Mouse (Mus musculus) lung, postnatal 36 days (tissue): ENCODE measurements at regions not wholly inside any gene's neighbourhood (a gene's known extent, or its start where the extent isn't known, plus 50 kb on each side); places are given as distances from the start of the nearest gene placed in this dataset.
A peak's percentile ranks its signal among the peaks of the same experiment; 100 is the strongest.

Experiments
- DNase-seq: peaks from one replicate; pipeline ENCODE4 v3.0.0; 2022; ENCODE audit warnings: mixed read lengths

DNA sequence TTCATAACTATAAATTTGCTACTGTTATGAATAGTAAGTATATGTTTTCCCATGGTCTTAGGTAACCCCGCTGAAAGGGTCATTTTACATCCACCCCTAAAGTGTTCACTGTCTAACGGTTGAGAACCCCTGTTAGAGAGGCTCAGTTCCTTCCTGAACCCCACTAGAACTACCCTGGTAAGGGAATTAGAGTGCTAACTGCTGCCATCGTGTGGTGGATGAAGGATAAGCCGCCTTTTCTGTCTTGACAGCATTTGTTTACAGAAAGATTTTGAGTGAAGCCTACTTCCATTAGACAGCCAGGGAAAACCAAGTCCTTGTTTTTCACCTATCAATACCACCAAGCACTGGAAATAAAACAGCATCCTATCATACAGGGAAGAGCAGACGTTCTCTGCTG is 90.3 kb upstream of the Tbx22 start:
- DNase-seq, result peak; percentile 3
